Mouse (Mus musculus) hindbrain, embryonic 15.5 days (tissue): ENCODE measurements at regions not wholly inside any gene's neighbourhood (a gene's known extent, or its start where the extent isn't known, plus 50 kb on each side); places are given as distances from the start of the nearest gene placed in this dataset.

Experiments
- ATAC-seq: fragments of 200-750 bp; cut with Nextera tagmentation; 2 replicates; pipeline ENCODE4 v1.8.0; 2017; ENCODE audit warnings: low read depth, moderate number of reproducible peaks, moderate TSS enrichment; ENCODE audit not compliant: low FRiP score
- H3K27ac ChIP-seq: fragments of 300-500 bp; sonication (generic); replicated peaks from 2 replicates; pipeline ENCODE4 v1.5.1; 2015; ENCODE audit warnings: mild to moderate bottlenecking, inconsistent platforms
- H3K27me3 ChIP-seq: fragments of 300-500 bp; sonication (generic); 2 replicates; pipeline ENCODE4 v1.6.1; 2015; ENCODE audit warnings: control low read depth, inconsistent platforms
- H3K36me3 ChIP-seq: fragments of 300-500 bp; sonication (generic); 2 replicates; pipeline ENCODE4 v1.6.1; 2015; ENCODE audit warnings: control low read depth, inconsistent platforms
- H3K4me1 ChIP-seq: fragments of 300-500 bp; sonication (generic); replicated peaks from 2 replicates; pipeline ENCODE4 v1.6.1; 2015; ENCODE audit warnings: control low read depth, inconsistent platforms
- H3K4me2 ChIP-seq: fragments of 300-500 bp; sonication (generic); 2 replicates; pipeline ENCODE4 v1.6.1; 2015; ENCODE audit warnings: moderate library complexity, mild to moderate bottlenecking, inconsistent platforms
- H3K4me3 ChIP-seq: fragments of 300-500 bp; sonication (generic); 2 replicates; pipeline ENCODE4 v1.5.1; 2015; ENCODE audit warnings: mild to moderate bottlenecking, inconsistent platforms
- H3K9ac ChIP-seq: fragments of 300-500 bp; sonication (generic); 2 replicates; pipeline ENCODE4 v1.6.1; 2015; ENCODE audit warnings: inconsistent platforms
- H3K9me3 ChIP-seq: fragments of 300-500 bp; sonication (generic); 2 replicates; pipeline ENCODE4 v1.6.1; 2016; ENCODE audit warnings: control low read depth, inconsistent platforms
- WGBS: fragments of 180-500 bp; shearing (Covaris S2); methylation state at CpG from one replicate; pipeline ENCODE4 v1.1.7; 2015; 5-methylcytosine and 5-hydroxymethylcytosine counted together

DNA sequence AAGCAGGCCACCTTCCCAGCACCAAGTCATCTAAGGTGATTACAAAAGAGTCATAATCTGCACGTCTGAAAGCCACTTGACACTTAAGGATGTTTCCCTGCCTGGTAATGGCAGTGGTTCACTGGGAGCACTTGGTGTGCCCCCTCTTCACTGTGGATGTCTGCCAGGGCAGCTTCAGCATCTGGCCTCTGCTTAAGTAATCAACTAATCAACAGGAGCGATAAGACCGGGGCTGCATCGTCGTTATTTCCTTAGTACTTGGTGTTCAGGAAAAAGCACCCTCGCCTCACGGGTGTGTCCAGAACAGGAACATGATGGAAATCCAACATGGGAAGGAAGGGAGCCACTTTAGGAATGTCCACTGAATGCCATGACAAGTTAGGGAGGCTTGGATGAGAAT, 97.1 kb upstream of the Plcb4 start:
- Histone ChIP-seq H3K27me3 (no peaks in the 10 kb centered on the region), H3K4me2 (no peak overlapping the region), H3K4me1 (no peaks in the 10 kb centered on the region), H3K9me3 (no peaks in the 10 kb centered on the region), H3K27ac (no peak overlapping the region), H3K36me3 (no peaks in the 10 kb centered on the region), H3K4me3 (no peak overlapping the region), H3K9ac (no peak overlapping the region)
- ATAC-seq, result no peak
- 77% methylated on average over 7 of the region's 7 CpGs for WGBS

DNA sequence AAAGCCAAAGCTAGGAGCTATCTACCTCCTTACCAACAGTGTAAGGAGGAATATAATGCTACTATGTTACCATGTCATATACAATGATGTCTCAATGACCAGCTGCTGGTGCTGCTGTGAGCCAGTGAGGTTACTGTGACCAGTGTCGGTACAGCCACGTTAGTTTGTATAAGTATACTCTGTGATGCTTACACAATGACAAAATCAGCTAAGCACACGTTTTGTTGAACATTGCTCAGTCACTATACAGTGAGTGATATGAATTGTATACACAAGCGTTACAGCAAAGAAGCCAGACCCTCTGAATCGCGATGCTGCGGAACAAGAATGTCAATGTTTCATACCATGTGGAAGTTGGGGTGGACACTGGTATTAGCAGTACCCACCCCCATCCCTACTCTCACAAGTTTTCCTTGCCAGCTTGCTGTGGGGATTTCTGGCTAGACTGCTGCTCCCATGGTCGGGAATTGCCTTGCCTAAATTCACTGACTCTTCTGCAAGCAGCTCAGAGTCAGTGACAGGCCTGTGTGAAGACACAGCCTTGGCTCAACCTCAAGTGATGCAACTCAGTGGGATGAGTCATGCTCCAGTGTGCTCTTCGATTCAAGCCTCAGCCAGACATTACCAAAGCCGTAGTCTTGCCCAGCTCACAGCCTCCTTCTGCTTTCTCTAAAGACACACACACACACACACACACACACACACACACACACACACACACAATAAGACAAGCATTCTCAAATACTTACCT, 96.5 kb upstream of the Plcb4 start:
- H3K9ac ChIP-seq, result no peak overlapping the region
- 87% methylated on average over 10 of the region's 10 CpGs for WGBS
- ATAC-seq, result no peak

GRCm38 (mm10) chr2:135564231-135564630, 94.6 kb upstream of the Plcb4 start:
- ATAC-seq, result no peak
- no peak overlapping the region for H3K4me2 ChIP-seq
- 54% methylated on average over 4 of the region's 4 CpGs for WGBS
- no peak overlapping the region for H3K4me3 ChIP-seq
- no peak overlapping the region for H3K27ac ChIP-seq
- H3K9me3 ChIP-seq, result no peaks in the 10 kb centered on the region
- no peaks in the 10 kb centered on the region for H3K4me1 ChIP-seq
- H3K27me3 ChIP-seq, result no peaks in the 10 kb centered on the region
- no peaks in the 10 kb centered on the region for H3K36me3 ChIP-seq
- no peak overlapping the region for H3K9ac ChIP-seq

More for the DNA sequence above, 96.5 kb upstream of the Plcb4 start:
- no peaks in the 10 kb centered on the region for H3K4me1 ChIP-seq
- H3K27ac ChIP-seq, result no peak overlapping the region
- H3K9me3 ChIP-seq, result no peaks in the 10 kb centered on the region
- no peaks in the 10 kb centered on the region for H3K27me3 ChIP-seq
- no peak overlapping the region for H3K4me2 ChIP-seq
- H3K36me3 ChIP-seq, result no peaks in the 10 kb centered on the region
- H3K4me3 ChIP-seq, result no peak overlapping the region

DNA sequence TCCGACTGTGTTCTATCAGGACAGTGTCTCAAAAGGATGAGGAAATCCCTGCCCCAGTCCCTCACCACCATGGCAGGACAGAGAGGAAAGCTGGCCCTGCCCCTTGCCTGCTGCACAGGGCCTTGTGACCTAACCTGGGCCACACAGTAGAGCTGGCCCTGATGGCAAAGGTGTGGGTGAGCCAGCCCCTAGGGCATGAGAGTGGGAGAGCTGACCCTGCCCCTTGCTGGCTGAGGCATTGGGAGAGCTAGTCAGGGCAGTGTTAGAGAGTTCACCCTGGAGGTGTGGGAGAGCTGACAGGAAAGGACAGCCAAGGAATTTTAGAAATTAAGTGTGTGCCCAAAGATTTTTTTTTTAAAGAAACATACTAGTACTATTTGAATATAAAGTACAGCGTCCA, 90.5 kb upstream of the Plcb4 start:
- H3K9ac ChIP-seq, result no peak overlapping the region
- H3K27ac ChIP-seq, result no peak overlapping the region
- H3K9me3 ChIP-seq, result no peaks in the 10 kb centered on the region
- no peaks in the 10 kb centered on the region for H3K36me3 ChIP-seq
- no peaks in the 10 kb centered on the region for H3K4me1 ChIP-seq
- 94% methylated on average over 2 of the region's 2 CpGs for WGBS
- no peaks in the 10 kb centered on the region for H3K27me3 ChIP-seq
- no peak overlapping the region for H3K4me3 ChIP-seq
- no peak for ATAC-seq
- H3K4me2 ChIP-seq, result no peak overlapping the region

- no peak overlapping the region for H3K9ac ChIP-seq
- 67% methylated on average over 5 of the region's 5 CpGs for WGBS
- H3K36me3 ChIP-seq, result no peaks in the 10 kb centered on the region
- H3K27ac ChIP-seq, result no peak overlapping the region
- no peaks in the 10 kb centered on the region for H3K9me3 ChIP-seq
- ATAC-seq, result no peak
- no peaks in the 10 kb centered on the region for H3K4me1 ChIP-seq
- no peaks in the 10 kb centered on the region for H3K27me3 ChIP-seq
- H3K4me3 ChIP-seq, result no peak overlapping the region
- no peak overlapping the region for H3K4me2 ChIP-seq
Measured at GRCm38 (mm10) chr2:135571599-135571998, 87.2 kb upstream of the Plcb4 start.

DNA sequence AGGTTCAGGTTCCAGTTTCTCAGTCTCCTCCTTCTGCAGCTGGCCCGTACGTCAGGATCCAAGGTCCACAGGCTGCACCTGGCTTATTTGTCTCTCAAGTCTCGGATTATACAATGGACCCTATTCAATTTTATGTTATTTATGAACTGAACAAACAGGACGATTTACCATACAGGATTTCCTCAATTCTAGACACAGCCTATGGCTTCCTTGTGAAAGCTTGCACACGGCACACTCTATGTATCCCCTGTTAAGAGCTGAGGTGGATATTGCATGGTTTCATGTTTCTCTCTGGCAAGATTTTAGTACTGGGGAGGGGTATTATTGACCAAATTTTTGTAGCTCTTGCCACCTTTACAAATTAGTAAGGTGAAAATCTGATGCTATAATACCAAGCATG, 81.6 kb upstream of the Plcb4 start:
- Histone ChIP-seq H3K36me3 (no peaks in the 10 kb centered on the region), H3K9me3 (no peaks in the 10 kb centered on the region), H3K4me1 (0 out of 2 replicates have a peak, but pooled peaks cover 8% of the 10 kb centered on the region), H3K4me3 (no peak overlapping the region), H3K9ac (no peak overlapping the region), H3K27me3 (no peaks in the 10 kb centered on the region), H3K4me2 (no peak overlapping the region), H3K27ac (no peak overlapping the region)
- ATAC-seq, result no peak
- 87% methylated on average over 5 of the region's 5 CpGs for WGBS

DNA sequence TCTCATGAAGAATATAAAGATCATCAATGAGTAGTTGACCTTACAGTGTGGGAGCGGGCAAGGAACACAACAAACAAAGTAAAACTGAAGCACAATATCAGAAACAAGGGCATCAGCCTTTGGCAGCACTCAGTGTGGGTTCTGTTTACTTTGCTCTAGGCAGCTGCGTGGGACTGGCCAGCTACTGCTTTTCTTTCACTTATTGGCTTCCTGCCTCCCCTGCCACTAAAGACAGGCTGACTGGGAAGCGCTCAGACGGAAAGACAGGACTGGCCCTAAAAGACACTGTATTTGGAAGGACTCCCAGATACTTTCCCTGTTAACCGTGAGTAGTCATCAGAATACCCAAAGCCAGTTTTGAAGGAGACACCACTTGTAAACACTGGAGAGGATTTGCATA, 80.7 kb upstream of the Plcb4 start:
- no peak overlapping the region for H3K9ac ChIP-seq
- no peaks in the 10 kb centered on the region for H3K9me3 ChIP-seq
- 0 out of 2 replicates have a peak, but pooled peaks cover 8% of the 10 kb centered on the region for H3K4me1 ChIP-seq
- H3K27ac ChIP-seq, result peak overlapping the region; percentile 51; the same call in 1 of the 2 replicates
- H3K4me3 ChIP-seq, result no peak overlapping the region
- H3K4me2 ChIP-seq, result no peak overlapping the region
- WGBS, result 41% methylated on average over 5 of the region's 5 CpGs
- H3K36me3 ChIP-seq, result no peaks in the 10 kb centered on the region
- H3K27me3 ChIP-seq, result no peaks in the 10 kb centered on the region
- peak; percentile 83 for ATAC-seq

GRCm38 (mm10) chr2:135579514-135579913, 79.3 kb upstream of the Plcb4 start:
- 95% methylated on average over 6 of the region's 6 CpGs for WGBS
- Histone ChIP-seq H3K27ac (no peak overlapping the region), H3K36me3 (no peaks in the 10 kb centered on the region), H3K9ac (no peak overlapping the region), H3K4me2 (no peak overlapping the region), H3K4me3 (no peak overlapping the region), H3K9me3 (no peaks in the 10 kb centered on the region), H3K4me1 (0 out of 2 replicates have a peak, but pooled peaks cover 8% of the 10 kb centered on the region), H3K27me3 (no peaks in the 10 kb centered on the region)
- ATAC-seq, result no peak

DNA sequence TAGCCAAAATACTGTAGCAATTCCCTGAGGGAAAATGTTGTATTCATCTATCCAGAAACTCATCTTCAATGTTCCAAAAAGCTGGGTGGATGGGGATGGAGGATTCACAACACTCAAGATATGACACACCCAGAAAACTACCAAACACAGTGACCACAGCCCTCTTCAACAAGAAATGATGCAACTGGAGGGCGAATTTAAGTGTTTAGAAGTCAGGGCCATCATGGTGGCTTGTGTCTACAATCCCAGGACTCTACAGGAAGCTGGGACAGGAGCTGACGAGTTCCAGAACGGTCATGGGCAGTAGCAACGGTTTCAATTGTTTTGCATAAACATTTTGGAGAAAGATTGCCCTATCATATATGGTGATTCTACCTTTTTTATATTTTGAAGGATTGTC, 78.8 kb upstream of the Plcb4 start:
- Histone ChIP-seq H3K36me3 (no peaks in the 10 kb centered on the region), H3K27ac (no peak overlapping the region), H3K4me2 (no peak overlapping the region), H3K9ac (no peak overlapping the region), H3K4me3 (no peak overlapping the region), H3K9me3 (no peaks in the 10 kb centered on the region), H3K27me3 (no peaks in the 10 kb centered on the region), H3K4me1 (0 out of 2 replicates have a peak, but pooled peaks cover 8% of the 10 kb centered on the region)
- no peak for ATAC-seq
- WGBS, result 84% methylated on average over 4 of the region's 4 CpGs

DNA sequence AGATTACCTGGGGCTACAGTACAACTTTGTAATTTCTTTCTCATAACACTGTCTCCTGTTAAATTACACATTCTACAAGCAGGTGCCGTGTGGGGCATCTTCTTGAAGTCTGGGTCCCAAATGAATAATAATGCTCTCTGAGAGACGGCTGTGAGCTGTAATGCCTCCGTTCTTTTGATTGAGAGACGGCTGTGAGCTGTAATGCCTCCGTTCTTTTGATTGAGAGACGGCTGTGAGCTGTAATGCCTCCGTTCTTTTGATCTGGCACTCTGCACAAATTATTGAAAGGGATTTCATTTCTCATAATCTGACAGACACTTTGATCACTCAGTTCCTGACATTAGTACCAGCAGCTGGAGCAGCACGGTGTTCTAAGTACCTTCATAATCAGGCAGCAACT, 76.5 kb upstream of the Plcb4 start:
- 0 out of 2 replicates have a peak, but pooled peaks cover 8% of the 10 kb centered on the region for H3K4me1 ChIP-seq
- ATAC-seq, result no peak
- no peak overlapping the region for H3K4me3 ChIP-seq
- no peaks in the 10 kb centered on the region for H3K36me3 ChIP-seq
- no peaks in the 10 kb centered on the region for H3K9me3 ChIP-seq
- 50% methylated on average over 8 of the region's 8 CpGs for WGBS
- no peak overlapping the region for H3K27ac ChIP-seq
- H3K9ac ChIP-seq, result no peak overlapping the region
- H3K27me3 ChIP-seq, result no peaks in the 10 kb centered on the region
- H3K4me2 ChIP-seq, result no peak overlapping the region

GRCm38 (mm10) chr2:135606306-135606705, 52.5 kb upstream of the Plcb4 start:
- Histone ChIP-seq H3K27me3 (no peaks in the 10 kb centered on the region), H3K27ac (no peak overlapping the region), H3K4me2 (no peak overlapping the region), H3K9me3 (no peaks in the 10 kb centered on the region), H3K36me3 (no peaks in the 10 kb centered on the region), H3K4me1 (no peaks in the 10 kb centered on the region), H3K9ac (no peak overlapping the region), H3K4me3 (no peak overlapping the region)
- no peak for ATAC-seq
